Mouse (Mus musculus): ENCODE data around the gene Serping1. TPM values are rescaled to one million over a fixed set of nuclear protein-coding genes. Genes with fewer than 3 reads are reported as not detected.
"Not testable (repeated sequence)": the region's sequence is repeated elsewhere in the genome, so short reads cannot be mapped to it uniquely, and the experiment has no call there.

The Serping1 gene
- polyA plus RNA-seq, 1 experiment from 2014 or later = 65.4 TPM

GRCm38 (mm10) chr2:84731206-84731605 lies 44.0 kb downstream of the Serping1 start:
- no peak for DNase-seq
- no peaks in the 10 kb centered on the region for H3K9me3 ChIP-seq (ENCODE audit: low read depth, low read length)
- H3K4me3 ChIP-seq (ENCODE audit: low read depth, low read length) = no peak overlapping the region
- H3K27me3 ChIP-seq (ENCODE audit: insufficient read depth, low read length) = no peaks in the 10 kb centered on the region
- no peak overlapping the region for H3K4me2 ChIP-seq
- no peak for ATAC-seq (ENCODE audit: insufficient read depth)
- H3K4me1 ChIP-seq (ENCODE audit: insufficient read depth) = 0 out of 2 replicates have a peak, but pooled peaks cover 3% of the 10 kb centered on the region
- no peak for TF ChIP-seq CTCF (IDR thresholded peaks at IDR 0.05; ENCODE audit: low read depth)
- no peak overlapping the region for H3K27ac ChIP-seq (ENCODE audit: low read depth)
- 78% methylated on average over 3 of the region's 3 CpGs for WGBS
- H3K9ac ChIP-seq = no peak overlapping the region
- H3K36me3 ChIP-seq (ENCODE audit: insufficient read depth) = no peaks in the 10 kb centered on the region

- H3K9me3 ChIP-seq (ENCODE audit: low read depth, low read length); H3K9ac ChIP-seq; ATAC-seq (ENCODE audit: insufficient read depth); DNase-seq; H3K27ac ChIP-seq (ENCODE audit: low read depth); H3K4me3 ChIP-seq (ENCODE audit: low read depth, low read length); H3K4me1 ChIP-seq (ENCODE audit: insufficient read depth); H3K27me3 ChIP-seq (ENCODE audit: insufficient read depth, low read length): not testable (repeated sequence)
- H3K4me2 ChIP-seq = peak overlapping the region; percentile 87
- H3K36me3 ChIP-seq (ENCODE audit: insufficient read depth) = peaks cover 25% of the 10 kb centered on the region
- WGBS = 81% methylated on average over 5 of the region's 5 CpGs
These were observed 47.1 kb downstream of the Serping1 start for GRCm38 (mm10) chr2:84728191-84728590.

GRCm38 (mm10) chr2:84727172-84727858 lies 47.9 kb downstream of the Serping1 start, which contains the start of gene Clp1:
TSS of gene Clp1 (minus strand) at chr2:84727350.
- Histone ChIP-seq H3K9ac (peak within 1 kb of the TSS; percentile 64), H3K36me3 (ENCODE audit: insufficient read depth) (peaks cover 27% of the 10 kb centered on the region), H3K4me3 (ENCODE audit: low read depth, low read length) (peak within 1 kb of the TSS; percentile 63), H3K27ac (ENCODE audit: low read depth) (peak within 1 kb of the TSS; percentile 88), H3K4me1 (ENCODE audit: insufficient read depth) (peaks cover 3% of the 10 kb centered on the region; the same call in 1 of the 2 replicates), H3K4me2 (peak within 1 kb of the TSS; percentile 87), H3K9me3 (ENCODE audit: low read depth, low read length) (no peaks in the 10 kb centered on the region), H3K27me3 (ENCODE audit: insufficient read depth, low read length) (no peaks in the 10 kb centered on the region)
- TF ChIP-seq CTCF (IDR thresholded peaks at IDR 0.05; ENCODE audit: low read depth) = no peak
- DNase-seq = peak; percentile 99
- ATAC-seq (ENCODE audit: insufficient read depth) = peak; percentile 96
- WGBS = under 1% methylated on average over 39 of the region's 39 CpGs

GRCm38 (mm10) chr2:84726716-84727115 lies 48.5 kb downstream of the Serping1 start:
- Histone ChIP-seq H3K4me1 (ENCODE audit: insufficient read depth) (peaks cover 3% of the 10 kb centered on the region; the same call in 1 of the 2 replicates), H3K9me3 (ENCODE audit: low read depth, low read length) (no peaks in the 10 kb centered on the region), H3K27me3 (ENCODE audit: insufficient read depth, low read length) (no peaks in the 10 kb centered on the region), H3K9ac (peak overlapping the region; percentile 64), H3K36me3 (ENCODE audit: insufficient read depth) (peaks cover 27% of the 10 kb centered on the region), H3K4me2 (peak overlapping the region; percentile 87), H3K27ac (ENCODE audit: low read depth) (no peak overlapping the region), H3K4me3 (ENCODE audit: low read depth, low read length) (peak overlapping the region; percentile 63)
- ATAC-seq (ENCODE audit: insufficient read depth) = no peak
- WGBS = 1% methylated on average over 9 of the region's 9 CpGs
- DNase-seq = no peak
- no peak for TF ChIP-seq CTCF (IDR thresholded peaks at IDR 0.05; ENCODE audit: low read depth)

- H3K4me2 ChIP-seq = peak overlapping the region; percentile 87
- peaks cover 35% of the 10 kb centered on the region for H3K36me3 ChIP-seq (ENCODE audit: insufficient read depth)
- peaks cover 3% of the 10 kb centered on the region; the same call in 1 of the 2 replicates for H3K4me1 ChIP-seq (ENCODE audit: insufficient read depth)
- 93% methylated on average over 10 of the region's 10 CpGs for WGBS
- no peak overlapping the region for H3K27ac ChIP-seq (ENCODE audit: low read depth)
- DNase-seq (no peak), ATAC-seq (ENCODE audit: insufficient read depth) (no peak)
- peak overlapping the region; percentile 64; the same call in 1 of the 2 replicates for H3K9ac ChIP-seq
- no peak for TF ChIP-seq CTCF (IDR thresholded peaks at IDR 0.05; ENCODE audit: low read depth)
- no peaks in the 10 kb centered on the region for H3K9me3 ChIP-seq (ENCODE audit: low read depth, low read length)
- peak overlapping the region; percentile 63; the same call in 1 of the 2 replicates for H3K4me3 ChIP-seq (ENCODE audit: low read depth, low read length)
- H3K27me3 ChIP-seq (ENCODE audit: insufficient read depth, low read length) = no peaks in the 10 kb centered on the region
These were observed 49.5 kb downstream of the Serping1 start for GRCm38 (mm10) chr2:84725770-84726169.

GRCm38 (mm10) chr2:84723856-84724255 lies 51.4 kb downstream of the Serping1 start:
- Histone ChIP-seq H3K4me2 (no peak overlapping the region), H3K27ac (ENCODE audit: low read depth) (no peak overlapping the region), H3K4me1 (ENCODE audit: insufficient read depth) (peaks cover 3% of the 10 kb centered on the region; the same call in 1 of the 2 replicates), H3K36me3 (ENCODE audit: insufficient read depth) (peaks cover 35% of the 10 kb centered on the region), H3K9ac (no peak overlapping the region), H3K27me3 (ENCODE audit: insufficient read depth, low read length) (no peaks in the 10 kb centered on the region), H3K9me3 (ENCODE audit: low read depth, low read length) (no peaks in the 10 kb centered on the region), H3K4me3 (ENCODE audit: low read depth, low read length) (no peak overlapping the region)
- WGBS = 95% methylated on average over 14 of the region's 14 CpGs
- no peak for ATAC-seq (ENCODE audit: insufficient read depth)
- no peak for TF ChIP-seq CTCF (IDR thresholded peaks at IDR 0.05; ENCODE audit: low read depth)
- no peak for DNase-seq

- Histone ChIP-seq H3K4me2 (no peak overlapping the region), H3K27me3 (ENCODE audit: insufficient read depth, low read length) (no peaks in the 10 kb centered on the region), H3K9me3 (ENCODE audit: low read depth, low read length) (no peaks in the 10 kb centered on the region), H3K9ac (no peak overlapping the region), H3K36me3 (ENCODE audit: insufficient read depth) (peaks cover 35% of the 10 kb centered on the region), H3K27ac (ENCODE audit: low read depth) (no peak overlapping the region), H3K4me3 (ENCODE audit: low read depth, low read length) (no peak overlapping the region), H3K4me1 (ENCODE audit: insufficient read depth) (no peaks in the 10 kb centered on the region; the same call in 1 of the 2 replicates)
- no peak for DNase-seq
- 81% methylated on average over 3 of the region's 3 CpGs for WGBS
- TF ChIP-seq CTCF (IDR thresholded peaks at IDR 0.05; ENCODE audit: low read depth) = no peak
- no peak for ATAC-seq (ENCODE audit: insufficient read depth)
These were observed 54.1 kb downstream of the Serping1 start for GRCm38 (mm10) chr2:84721182-84721581.

Measured in lung, embryonic 14.5 days (tissue).